Mouse (Mus musculus): ENCODE measurements around the gene 1700092M07Rik. TPM values are rescaled to one million over a fixed set of nuclear protein-coding genes. Genes with fewer than 3 reads are reported as not detected.
"Not testable (repeated sequence)": the region's sequence is repeated elsewhere in the genome, so short reads cannot be mapped to it uniquely, and the experiment has no call there.

The 1700092M07Rik gene
- total RNA-seq, 2 experiments from 2014 or later: 1.3 to 1.4 TPM

DNA sequence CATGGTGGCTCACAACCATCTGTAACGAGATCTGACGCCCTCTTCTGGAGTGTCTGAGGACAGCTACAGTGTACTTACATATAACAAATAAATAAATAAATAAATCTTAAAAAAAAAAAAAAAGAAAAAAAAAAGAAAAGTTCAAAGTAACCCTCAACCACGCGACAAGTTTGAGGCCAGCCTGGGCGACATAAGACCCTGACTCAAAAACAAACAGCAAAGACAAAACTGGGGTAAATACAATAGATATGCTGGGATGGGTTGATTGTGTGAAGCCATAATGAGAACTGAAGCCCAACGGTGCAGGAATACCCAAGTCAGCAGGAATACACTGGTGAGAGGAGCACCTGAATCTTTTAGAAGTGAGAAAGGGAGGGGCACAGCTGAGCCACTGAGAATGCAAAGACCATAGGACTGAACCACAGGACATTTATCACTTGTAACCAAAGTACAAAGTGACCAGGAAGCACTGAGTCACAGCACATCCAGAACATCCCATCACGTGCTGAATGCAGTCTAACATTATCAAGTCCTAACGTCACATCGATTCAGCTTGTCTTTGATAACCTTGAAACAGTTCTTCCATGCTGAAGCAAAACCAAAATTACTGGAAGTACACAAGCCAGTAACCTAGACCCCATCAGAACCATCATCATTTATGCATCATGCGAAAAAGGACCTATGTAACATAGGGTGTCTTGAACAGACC lies 23.6 kb upstream of the 1700092M07Rik start:
- DNase-seq: no peak

DNA sequence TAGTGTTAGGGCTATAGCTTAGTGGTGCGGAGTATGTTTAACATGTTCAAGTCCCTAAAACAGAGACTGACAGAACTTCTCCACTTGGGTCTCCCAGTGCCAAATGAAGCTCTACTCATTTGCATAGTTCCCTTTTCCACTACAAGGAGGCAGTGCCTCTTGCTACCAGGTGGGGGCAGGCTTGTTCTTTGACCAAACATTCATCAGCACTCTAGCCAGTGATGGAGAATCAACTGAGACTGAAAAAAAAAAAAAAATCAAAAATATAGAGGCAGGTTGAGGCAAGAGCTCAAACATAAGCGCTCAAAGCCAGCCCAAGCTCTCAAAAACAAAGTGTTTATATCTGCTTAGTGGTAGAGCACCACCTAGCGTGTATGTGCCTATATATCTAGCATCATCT lies 22.2 kb upstream of the 1700092M07Rik start:
- DNase-seq: peak in 1 of 2 experiments; percentile 32

DNA sequence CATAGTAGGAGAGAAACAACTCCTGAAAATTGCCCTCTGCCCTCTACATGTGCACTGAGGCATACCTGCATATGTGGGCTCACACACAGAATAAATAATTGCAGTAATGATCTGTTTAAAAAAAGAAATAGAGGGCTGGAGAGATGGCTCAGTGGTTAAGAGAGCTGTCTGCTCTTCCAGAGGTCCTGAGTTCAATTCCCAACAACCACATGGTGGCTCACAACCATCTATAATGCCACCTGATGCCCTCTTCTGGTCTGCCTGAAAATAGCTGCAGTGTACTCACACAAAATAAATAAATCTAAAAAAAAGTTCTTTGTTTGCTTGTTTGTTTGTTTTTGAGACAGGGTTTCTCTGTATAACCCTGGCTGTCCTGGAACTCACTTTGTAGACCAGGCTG lies 21.5 kb upstream of the 1700092M07Rik start:
- DNase-seq: not testable (repeated sequence)

DNA sequence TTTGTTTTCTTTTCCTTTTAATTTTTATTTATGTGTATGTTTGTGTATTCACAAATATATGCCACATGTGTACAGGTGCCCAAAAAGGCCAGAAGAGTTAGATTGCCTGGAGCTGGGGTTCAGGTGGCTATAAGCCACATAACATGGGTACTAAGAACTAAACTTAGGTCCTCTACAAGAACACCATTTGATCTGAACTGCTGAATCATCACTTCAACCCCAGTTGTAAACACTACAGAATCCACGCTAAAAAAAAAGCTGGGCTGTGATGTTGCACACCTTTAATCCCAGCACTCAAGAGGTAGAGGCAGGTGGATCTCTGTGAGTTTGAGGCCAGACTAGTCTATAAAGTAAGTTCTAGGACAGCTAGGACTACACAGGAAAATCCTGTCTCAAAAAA lies 19.1 kb upstream of the 1700092M07Rik start:
- no peak for DNase-seq

DNA sequence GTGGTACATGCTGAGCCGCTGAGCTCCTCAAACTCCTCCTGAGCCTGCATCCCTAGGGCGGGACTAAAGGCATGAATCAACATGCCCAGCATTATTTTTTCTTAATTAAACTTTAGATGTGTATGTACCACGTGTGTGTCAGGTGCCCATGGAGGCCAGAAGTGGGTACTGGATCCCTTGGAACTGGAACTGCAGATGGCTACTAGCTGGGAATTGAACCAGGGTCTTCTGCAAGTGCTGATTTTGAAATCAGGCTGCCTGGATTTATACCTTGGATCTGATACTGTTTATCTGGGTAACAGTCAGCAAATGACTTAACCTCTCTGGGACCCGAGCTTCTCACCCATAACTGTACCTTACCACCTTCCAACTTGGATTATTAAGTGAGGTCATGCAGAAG lies 18.5 kb upstream of the 1700092M07Rik start:
- no peak for DNase-seq

DNA sequence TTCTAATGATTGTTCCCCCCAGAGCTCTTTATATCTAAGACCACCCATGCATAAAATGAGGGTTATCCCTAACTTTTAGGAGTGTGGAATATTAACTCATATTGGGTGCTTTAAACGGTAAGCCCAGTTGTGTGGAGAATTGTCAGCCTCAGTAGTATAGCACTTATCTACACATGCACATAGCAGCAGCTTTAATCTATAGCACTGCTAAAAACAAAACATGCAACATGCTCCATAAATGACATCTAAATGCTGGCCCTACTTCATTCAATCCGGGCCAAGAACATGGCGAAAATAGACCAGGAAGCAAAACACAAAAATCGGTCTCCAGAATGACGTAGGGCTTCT lies 18.0 kb upstream of the 1700092M07Rik start:
- DNase-seq: no peak

DNA sequence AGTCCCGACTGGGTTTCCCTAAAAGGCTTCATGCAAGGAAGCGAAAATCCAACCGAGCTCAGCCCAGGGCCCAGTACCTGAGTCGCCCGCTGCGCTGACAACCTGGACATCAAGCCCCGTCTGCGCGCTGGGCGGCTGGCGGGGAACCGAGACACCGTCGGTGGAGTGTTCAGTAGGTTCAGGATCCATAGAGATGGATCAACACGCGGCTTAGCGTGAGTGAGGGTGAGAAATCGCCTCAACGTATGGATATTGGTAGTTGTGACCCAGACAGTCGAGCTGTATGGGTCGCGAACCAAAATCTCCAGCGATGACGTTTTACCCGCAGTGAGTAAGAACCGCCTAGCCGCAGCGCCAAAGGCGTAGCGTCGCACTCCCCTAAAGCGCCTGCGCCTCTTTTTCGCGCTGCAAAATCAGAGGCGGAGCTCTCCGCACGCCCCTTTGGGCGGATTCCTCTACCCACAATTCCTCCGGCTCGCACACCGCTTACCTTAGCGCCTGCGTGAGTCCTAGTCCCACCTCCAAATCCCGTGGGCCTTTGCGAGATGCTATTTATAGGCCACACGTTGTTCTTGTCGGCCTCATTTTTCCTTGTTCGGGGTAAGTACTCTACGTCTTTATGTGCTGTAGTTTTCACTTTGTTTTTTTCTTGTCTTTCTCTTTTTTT lies 17.5 kb upstream of the 1700092M07Rik start, which contains the start of gene Slc3a2:
Slc3a2 (minus strand) TSS at position 463 of the 667 bp plus-strand sequence.
- DNase-seq: peak; percentile 97

DNA sequence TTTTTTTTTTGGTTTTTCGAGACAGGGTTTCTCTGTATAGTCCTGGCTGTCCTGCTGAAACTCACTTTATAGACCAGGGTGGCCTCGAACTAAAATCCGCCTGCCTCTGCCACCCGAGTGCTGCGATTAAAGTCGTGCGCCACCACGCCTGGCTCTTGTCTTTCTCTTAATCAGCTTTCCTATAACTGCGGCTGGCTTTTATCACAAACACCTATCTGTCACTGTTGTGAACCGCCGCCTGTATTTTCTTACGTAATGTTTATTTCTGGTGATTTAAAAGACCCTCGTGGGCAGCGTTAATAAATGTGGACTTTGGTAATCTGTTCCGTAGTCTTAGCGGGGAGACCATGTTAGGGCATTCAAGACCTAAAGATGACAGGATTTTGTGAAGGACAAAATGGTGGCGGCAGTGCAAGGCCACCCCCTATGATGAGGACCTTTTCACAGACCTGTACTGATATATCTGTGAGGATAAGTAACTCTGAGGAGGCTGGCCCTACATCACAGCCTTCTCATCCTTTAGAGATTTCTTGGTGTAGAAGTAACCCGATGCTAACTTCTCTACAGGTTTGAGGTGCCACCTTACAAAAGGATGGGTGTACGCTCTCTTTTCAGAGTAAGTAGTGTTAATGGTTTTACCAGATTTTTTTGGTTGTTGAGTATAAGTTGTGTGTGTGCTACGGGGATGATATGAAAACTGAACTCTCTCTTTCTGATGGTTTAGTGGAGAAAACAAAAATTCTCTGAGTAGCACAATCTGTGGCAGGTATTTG lies 16.8 kb upstream of the 1700092M07Rik start:
- no peak for DNase-seq

DNA sequence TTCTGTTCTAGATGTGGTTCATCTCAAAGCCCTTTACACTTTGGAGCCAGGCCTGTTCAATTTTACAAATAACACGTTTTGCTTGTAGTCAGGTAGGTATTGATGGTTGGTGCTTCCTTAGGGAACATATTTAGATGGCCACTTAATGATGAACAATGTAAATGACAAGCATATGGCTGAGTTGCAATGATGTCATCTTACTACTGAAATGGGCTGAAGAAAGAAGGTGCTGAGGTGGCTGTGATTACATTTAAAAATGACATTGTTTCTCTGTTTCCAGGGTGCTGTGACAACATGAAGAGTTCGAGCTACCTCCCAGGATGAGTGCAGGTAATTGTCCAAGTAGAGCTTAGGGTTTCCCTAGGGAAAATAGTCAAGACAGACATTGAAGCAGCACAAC lies 16.1 kb upstream of the 1700092M07Rik start:
- no peak for DNase-seq

DNA sequence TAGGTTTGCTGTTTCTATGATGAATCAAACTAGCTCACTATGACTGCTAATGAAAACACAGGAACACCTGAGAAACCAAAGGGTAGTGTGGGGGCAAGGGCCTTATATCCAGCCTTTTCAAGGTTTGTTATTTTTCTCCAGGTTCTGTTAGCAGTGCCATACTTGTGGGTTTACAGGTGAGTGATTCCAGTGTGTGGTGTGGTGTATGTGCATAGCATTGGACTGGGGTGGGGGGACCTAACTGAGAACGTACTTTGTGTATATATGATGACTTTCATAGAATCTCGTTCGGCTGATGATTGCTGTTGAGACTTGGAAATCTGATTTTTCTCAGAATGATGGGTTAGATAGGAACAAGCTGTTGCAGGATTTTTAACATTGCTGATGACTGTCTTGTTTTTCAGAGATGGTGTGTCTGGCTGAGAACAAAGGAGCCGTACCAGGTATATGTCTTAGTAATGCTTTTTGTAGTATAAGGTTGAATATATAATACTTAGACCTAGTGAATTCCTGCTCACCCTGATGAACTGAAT lies 15.4 kb upstream of the 1700092M07Rik start:
- DNase-seq: no peak

DNA sequence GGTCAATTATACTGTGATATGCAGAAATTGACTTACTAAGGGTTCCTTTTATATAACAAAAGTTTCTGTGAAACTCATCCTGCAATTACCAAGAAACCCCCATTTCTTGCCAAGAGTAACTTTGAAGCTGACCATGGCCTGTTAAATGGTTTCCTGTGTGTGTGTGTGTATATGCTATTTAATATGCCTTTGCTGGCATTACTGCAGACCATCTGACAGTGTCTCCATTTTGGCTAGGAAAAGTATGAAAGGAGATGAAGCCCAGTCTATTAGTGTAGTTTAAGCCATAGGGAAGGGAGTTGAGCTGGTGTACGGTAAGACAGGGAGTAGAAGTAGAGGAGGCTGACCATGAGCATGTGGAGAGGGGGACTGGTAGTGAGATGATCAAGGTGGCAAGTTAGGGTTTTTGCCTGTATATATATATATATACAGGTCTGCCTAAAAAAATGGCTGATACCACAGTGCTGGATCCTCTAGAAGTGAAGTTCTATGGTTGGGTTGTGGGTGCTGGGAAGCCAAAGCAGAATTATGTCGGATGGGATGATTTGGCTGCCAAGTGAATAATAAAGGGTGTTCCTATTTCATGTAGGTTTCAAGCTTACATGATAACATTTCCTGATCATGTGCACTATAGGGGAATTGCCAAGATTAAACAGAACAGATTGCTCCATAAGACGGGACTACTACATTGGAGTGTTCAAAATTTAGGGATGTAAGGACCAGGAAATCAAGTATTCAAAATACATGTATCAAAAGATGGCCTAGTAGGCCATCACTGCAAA lies 13.7 kb upstream of the 1700092M07Rik start:
- no peak for DNase-seq

DNA sequence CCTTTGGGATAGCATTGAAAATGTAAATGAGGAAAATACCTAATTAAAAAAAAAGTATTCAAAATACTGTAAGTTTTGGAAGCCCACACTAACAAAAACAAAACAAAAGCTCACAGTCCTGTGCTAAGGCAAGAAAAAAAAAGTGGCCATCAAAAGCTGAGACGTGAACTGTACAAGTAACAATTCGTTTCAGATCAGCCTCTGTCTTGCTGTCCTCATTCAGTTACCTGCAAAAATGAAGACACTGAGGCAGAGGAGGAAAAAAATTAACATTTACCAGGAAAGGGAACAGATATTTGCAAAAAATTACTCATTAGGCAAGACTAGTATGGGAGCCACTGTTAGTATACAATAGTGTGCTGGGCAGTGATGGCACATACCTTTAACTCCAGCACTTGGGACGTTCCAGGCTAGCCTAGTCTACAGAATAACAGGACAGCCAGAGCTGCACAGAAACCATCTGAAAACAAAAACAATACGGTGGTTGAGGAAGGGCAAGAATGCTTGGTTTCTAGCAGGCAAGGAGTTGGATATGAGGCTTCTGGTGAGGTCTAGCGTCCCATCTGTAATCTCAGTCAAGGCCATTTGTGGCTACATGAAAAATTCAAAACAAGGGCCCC lies 12.9 kb upstream of the 1700092M07Rik start:
- DNase-seq: no peak

DNA sequence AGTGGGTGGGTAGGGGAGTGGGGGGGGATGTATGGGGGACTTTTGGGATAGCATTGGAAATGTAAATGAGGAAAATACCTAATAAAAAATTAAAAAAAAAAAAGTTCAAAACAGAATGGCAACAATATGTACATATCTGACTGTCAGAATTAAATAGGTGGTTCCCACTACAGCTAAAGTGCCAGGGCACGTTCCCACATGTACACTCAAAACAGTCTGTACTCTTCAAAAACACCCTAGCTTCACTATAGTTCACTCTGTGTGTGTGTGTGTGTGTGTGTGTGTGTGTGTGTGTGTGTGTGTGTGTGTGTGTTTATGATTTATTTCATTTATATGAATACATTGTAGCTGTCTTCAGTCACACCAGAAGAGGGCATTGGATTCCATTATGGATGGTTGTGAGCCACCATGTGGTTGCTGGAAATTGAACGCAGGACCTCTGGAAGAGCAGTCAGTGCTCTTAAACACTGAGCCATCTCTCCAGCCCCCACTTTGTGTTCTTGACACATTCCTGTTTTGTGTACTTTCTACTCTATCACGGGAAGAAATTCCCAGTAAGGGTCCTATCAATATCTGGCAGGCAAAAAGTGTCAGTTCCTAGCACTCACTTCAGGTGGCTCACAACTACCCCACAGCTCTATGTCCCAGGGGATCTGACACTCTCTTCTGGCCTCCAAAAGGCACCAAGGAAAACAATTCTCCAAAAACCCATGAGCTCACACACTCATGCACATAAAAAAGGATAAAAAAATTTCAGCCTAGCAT lies 12.0 kb upstream of the 1700092M07Rik start:
- DNase-seq: not testable (repeated sequence)

DNA sequence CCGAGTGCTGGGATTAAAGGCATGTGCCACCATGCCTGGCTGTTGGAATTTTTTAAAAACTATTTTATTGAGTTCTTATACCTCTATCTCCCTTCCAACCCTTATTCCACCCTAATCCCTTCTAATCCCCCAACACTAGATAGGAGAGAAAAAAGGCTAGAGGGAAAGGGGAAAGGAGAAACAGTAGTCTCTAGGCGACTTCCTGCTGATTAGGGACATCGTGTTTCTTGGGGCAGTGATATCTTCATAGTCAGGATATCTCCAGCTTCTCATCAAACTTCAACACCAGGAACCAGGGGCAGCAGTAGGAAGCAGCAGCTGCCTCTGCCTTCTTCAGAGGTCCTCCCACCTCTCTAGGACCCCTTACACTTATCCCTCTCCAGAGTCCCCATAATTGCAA lies 6.2 kb upstream of the 1700092M07Rik start:
- DNase-seq: no peak

DNA sequence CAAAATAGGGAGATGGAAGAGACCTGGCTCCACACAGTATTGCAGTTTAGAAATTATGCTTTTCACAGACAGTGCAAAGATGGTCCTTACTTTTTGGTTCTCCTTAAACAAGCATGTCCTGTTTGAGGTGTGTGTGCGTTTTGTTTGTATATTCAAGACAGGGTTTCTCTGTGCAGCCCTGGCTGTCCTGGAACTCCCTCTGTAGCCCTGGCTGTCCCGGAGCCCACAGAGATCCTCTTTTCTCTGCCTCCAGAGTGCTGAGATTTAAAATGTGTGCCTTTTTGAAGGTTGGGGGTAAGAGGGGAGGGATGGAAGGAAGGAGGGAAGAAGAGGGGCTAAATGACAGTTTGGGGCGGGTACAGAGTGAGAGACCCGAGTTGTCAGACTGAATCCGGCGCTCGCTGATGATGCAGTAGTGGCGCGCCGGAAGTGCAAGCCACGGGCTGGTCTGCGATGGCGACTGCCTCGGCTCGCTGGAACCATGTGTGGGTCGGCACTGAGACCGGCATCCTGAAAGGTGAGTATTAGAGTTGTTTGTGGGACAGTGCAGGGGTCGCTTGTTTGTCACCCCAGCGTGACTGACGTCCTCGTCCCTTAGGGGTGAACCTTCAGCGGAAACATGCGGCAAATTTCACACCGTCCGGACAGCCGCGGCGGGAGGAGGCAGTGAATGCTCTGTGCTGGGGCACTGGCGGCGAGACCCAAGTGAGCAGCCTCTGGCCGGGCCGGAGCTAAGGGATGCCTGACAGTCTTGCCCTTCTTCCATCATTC lies 4.9 kb upstream of the 1700092M07Rik start, which contains the start of gene Wdr74:
Wdr74 (plus strand) TSS at position 439 of the 771 bp plus-strand sequence.
- peak; percentile 90 to 92 for DNase-seq

DNA sequence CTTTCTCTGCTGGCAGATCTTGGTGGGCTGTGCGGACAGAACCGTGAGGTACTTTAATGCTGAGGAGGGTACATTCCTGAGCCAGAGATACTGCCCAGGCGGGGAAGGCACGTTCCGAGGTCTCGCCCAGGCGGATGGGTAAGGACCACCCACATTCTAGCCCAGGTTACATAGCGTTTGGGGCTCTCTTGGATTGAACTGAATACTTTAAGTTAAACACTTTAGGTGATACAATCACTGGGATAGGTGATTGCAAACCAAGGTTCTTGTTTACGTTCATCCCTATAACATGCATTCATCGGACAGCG lies 4.4 kb upstream of the 1700092M07Rik start:
- no peak for DNase-seq

DNA sequence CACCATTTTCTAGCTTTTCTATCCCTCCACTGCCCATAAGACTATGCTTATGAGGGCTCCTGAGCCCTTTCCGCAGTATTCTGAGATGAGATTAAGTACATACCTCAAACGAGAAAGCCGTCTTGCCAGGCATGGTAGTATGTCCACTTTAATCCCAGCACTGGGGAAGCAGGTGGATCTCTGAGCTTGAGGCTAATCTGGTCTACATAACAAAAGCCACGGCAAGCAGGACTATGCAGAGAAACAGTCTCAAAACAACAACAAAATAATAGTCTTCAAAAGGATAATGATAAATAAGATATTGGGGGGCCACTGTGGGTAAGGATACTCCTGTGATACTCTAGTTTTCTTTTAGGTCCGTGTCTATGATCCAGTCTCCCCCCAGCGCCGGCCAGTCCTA lies 1.6 kb upstream of the 1700092M07Rik start:
- no peak for DNase-seq

DNA sequence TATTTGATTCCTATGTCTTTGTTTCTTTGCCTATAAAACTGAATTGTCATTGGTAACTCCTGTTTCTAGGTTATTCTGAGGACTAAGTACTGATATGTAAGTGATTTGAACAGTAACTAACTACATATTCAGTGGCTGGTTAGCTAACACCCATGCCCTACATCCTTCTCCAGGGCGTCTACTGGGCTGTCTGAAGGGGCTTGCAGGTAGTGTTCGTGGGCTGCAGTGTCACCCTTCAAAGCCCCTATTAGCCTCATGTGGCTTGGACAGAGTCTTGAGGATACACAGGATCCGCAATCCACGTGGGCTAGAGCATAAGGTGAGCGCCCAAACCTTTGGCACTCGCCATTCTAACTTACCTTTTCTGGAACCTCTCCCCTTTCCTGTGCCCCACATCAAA lies 872 bp upstream of the 1700092M07Rik start:
- no peak for DNase-seq

DNA sequence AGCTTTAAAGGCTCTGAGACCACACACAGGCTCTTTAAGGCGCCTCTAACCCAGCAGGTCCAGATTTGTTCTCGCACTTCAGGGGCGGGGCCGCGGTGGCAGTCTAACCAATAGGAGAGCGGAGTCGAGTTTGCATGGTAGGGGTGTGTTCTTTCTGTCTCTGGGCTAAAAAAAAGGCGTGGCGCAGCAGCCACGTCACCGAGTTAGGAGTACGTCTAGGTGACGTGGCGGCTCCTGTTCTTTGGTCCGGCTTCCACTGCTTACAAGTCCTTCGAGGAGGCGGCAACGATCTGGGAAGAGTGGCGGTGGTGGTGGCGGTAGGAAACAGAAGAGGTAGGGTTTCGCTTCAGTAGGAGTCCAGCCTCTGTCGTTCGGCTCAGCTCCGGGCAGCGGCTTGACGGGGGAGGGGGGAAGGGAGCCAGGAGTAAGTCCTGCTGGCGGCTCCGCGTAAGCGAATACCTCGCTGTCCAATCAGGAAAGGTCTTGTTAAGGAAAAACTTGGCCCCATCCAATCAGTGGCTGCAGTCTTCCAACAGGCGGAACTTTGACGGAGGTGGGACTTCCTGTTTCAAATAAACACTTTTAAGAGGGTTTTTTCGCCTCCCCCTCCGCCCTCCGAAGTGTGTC lies 838 bp downstream of the 1700092M07Rik start, which contains the start of gene Stx5a:
Stx5a (plus strand) TSS at position 171 of the 627 bp plus-strand sequence.
- DNase-seq: peak; percentile 95

DNA sequence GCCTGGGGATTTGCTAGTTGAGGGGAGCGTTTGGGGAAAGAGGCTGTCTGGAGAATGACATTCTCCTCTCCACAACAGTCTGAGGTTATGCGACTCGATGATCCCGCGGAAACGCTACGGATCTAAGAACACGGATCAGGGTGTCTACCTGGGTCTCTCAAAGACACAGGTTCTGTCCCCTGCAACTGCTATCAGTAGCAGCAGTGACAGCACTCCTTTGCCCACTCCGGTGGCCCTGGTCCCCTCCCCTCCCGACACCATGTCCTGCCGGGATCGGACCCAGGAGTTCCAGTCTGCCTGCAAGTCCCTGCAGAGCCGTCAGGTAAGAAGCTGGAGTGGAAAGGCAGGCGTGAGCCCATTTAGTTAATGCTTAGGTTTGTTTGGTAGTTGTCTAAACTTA lies 1.7 kb downstream of the 1700092M07Rik start:
- DNase-seq: no peak

All from layer of hippocampus, postnatal 36 days (tissue).